Mouse (Mus musculus): ENCODE measurements around the gene Slc38a10. TPM values are rescaled to one million over a fixed set of nuclear protein-coding genes. Genes with fewer than 3 reads are reported as not detected.

Slc38a10 gene
- total RNA-seq, 2 experiments from 2014 or later: 81.0 to 82.4 TPM

- intact Hi-C loops (cut with DNase I): loop anchor here (5.0 kb wide), 1 partner anchor 52 kb away; no protein-coding TSS in a partner anchor
These were observed 87.0 kb downstream of the Slc38a10 start for GRCm38 (mm10) chr11:120064006-120064667.

GRCm38 (mm10) chr11:120063326-120063725 lies 87.8 kb downstream of the Slc38a10 start:
- TF ChIP-seq CTCF (IDR thresholded peaks at IDR 0.05): no peak
- intact Hi-C loops (cut with DNase I): loop anchor here (5.0 kb wide), 1 partner anchor 51 kb away; no protein-coding TSS in a partner anchor
- Histone ChIP-seq H3K27ac (no peak overlapping the region), H3K4me3 (no peak overlapping the region)
- DNase-seq (ENCODE audit: extremely low spot score in 1 of 2, low spot score in 2 of 2): no peak

More at GRCm38 (mm10) chr11:120064006-120064667, 87.0 kb downstream of the Slc38a10 start:
- Histone ChIP-seq H3K4me3 (no peak overlapping the region), H3K27ac (no peak overlapping the region)
- no peak for DNase-seq (ENCODE audit: extremely low spot score in 1 of 2, low spot score in 2 of 2)
- TF ChIP-seq CTCF (IDR thresholded peaks at IDR 0.05): no peak

GRCm38 (mm10) chr11:120060634-120061033 lies 90.5 kb downstream of the Slc38a10 start:
- TF ChIP-seq CTCF (IDR thresholded peaks at IDR 0.05): no peak
- DNase-seq (ENCODE audit: extremely low spot score in 1 of 2, low spot score in 2 of 2): no peak
- intact Hi-C loops (cut with DNase I): loop anchor here (5.0 kb wide), 1 partner anchor 48 kb away; no protein-coding TSS in a partner anchor
- Histone ChIP-seq H3K27ac (no peak overlapping the region), H3K4me3 (no peak overlapping the region)

GRCm38 (mm10) chr11:120055953-120056732 lies 95.0 kb downstream of the Slc38a10 start:
- intact Hi-C loops (cut with DNase I): no loop called here
- TF ChIP-seq CTCF (IDR thresholded peaks at IDR 0.05): no peak
- Histone ChIP-seq H3K27ac (no peak overlapping the region), H3K4me3 (no peak overlapping the region)
- DNase-seq (ENCODE audit: extremely low spot score in 1 of 2, low spot score in 2 of 2): no peak

Small RNA genes lying within 50 kb of the gene (microRNA-seq; reads per million reads assigned to microRNA genes)
- gene Gm25948: 0 reads per million in 2 experiments

Other genes starting within 250 kb of the Slc38a10 start
- gene Chmp6, start 237.9 kb downstream of the Slc38a10 start, total RNA-seq (2021): 10 to 100 TPM; 37.2 to 43.6 TPM
- 100 to 1,000 TPM; 249 to 287 TPM for gene Baiap2, start 208.6 kb downstream of the Slc38a10 start, total RNA-seq (2021)
- gene Aatk, start 104.2 kb downstream of the Slc38a10 start, total RNA-seq (2021): 100 to 1,000 TPM; 193 to 203 TPM
- gene Cep131, start 64.5 kb downstream of the Slc38a10 start, total RNA-seq (2021): 10 to 100 TPM; 33.8 to 37.1 TPM
- gene Tepsin, start 52.6 kb downstream of the Slc38a10 start, total RNA-seq (2021): 10 to 100 TPM; 15.9 to 16.9 TPM
- 10 to 100 TPM; 33.7 to 38.6 TPM for gene Ndufaf8, start 52.4 kb downstream of the Slc38a10 start, total RNA-seq (2021)
- 10 to 100 TPM; 20.6 to 21.3 TPM for gene Bahcc1, start 81.6 kb upstream of the Slc38a10 start, total RNA-seq (2021)
- 1,000 to 10,000 TPM; 1,100 to 1,129 TPM for gene Actg1, start 197.2 kb upstream of the Slc38a10 start, total RNA-seq (2021)
- gene Fscn2, start 210.2 kb upstream of the Slc38a10 start, total RNA-seq (2021): under 1 TPM in 1 of 2 experiments, not detected in 1; 0.25 TPM
- 10 to 100 TPM; 16.1 to 17.6 TPM for gene Faap100, start 227.4 kb upstream of the Slc38a10 start, total RNA-seq (2021)

All from left cerebral cortex, adult 2 months (tissue).